Mouse (Mus musculus): ENCODE measurements at regions not wholly inside any gene's neighbourhood (a gene's known extent, or its start where the extent isn't known, plus 50 kb on each side); places are given as distances from the start of the nearest gene placed in this dataset.

DNA sequence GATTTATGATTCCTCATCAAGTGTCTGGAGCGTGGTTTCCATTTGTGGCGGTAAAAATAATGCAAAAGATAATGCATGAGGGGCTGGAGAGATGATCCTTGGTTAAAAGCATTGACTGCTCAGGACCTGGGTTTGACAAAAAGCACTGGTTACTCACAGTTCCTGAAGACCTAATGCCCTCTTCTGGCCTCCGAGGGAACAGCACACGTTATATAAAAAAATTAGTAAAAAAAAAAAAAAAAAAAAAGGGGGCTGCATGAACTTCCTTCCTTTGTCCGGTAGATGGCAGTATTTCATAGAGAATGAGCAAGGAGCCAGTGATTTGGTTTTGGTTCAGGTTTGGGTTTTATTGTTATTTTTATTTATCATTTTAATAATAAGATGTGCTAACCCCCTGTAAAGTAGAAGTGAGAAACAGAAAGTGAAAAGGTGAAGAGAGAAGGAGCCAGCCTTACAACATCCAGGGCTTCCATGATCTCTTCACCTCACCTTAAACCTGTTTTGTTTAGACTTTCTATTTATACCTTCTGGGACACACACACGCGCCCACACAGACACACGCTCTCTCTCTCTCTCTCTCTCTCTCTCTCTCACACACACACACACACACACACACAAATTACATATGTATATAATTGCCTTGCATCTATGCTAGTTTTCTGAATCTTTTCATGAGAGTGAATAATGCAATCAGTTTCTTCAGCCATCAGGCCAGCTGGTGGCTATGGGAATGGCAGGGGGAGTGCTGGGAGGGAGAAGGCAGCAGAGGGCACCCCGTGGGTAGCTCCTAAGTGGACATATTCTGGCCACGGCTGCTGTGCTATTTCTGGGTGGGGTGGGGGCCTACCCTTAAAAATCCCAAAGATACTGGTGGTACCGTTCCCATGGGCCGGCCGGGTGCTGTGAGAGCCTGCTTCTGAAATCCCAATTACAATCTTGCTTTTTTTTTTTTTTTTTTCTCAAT is 230.0 kb downstream of the Poteg start:
- H3K36me3 ChIP-seq (ENCODE audit: control insufficient read depth, insufficient read depth, low read length), result no peaks in the 10 kb centered on the region
- 0 out of 2 replicates have a peak, but pooled peaks cover 2% of the 10 kb centered on the region for H3K27me3 ChIP-seq (ENCODE audit: control insufficient read depth, insufficient read depth, low read length)
- no peaks in the 10 kb centered on the region for H3K4me1 ChIP-seq (ENCODE audit: control insufficient read depth, insufficient read depth, low read length)
- H3K9ac ChIP-seq (ENCODE audit: low read depth, low read length), result no peak overlapping the region
- peak; percentile 50 for DNase-seq (ENCODE audit: extremely low read depth, low read depth, low spot score)
- TF ChIP-seq CTCF (IDR thresholded peaks at IDR 0.05; ENCODE audit: low read depth, low read length), result no peak; the same call in 1 of the 2 replicates
- no peak for TF ChIP-seq POLR2A (IDR thresholded peaks at IDR 0.05; ENCODE audit: extremely low read depth, insufficient read depth, low read length)
- WGBS, result 35% methylated on average over 13 of the region's 13 CpGs
- no peaks in the 10 kb centered on the region for H3K79me2 ChIP-seq (ENCODE audit: control insufficient read depth, insufficient read depth, low read length)
- H3K27ac ChIP-seq (replicated peaks; ENCODE audit: insufficient read depth, low read depth, low read length), result no peak overlapping the region
- H3K4me3 ChIP-seq (ENCODE audit: insufficient read depth, low read depth, low read length), result no peak overlapping the region

DNA sequence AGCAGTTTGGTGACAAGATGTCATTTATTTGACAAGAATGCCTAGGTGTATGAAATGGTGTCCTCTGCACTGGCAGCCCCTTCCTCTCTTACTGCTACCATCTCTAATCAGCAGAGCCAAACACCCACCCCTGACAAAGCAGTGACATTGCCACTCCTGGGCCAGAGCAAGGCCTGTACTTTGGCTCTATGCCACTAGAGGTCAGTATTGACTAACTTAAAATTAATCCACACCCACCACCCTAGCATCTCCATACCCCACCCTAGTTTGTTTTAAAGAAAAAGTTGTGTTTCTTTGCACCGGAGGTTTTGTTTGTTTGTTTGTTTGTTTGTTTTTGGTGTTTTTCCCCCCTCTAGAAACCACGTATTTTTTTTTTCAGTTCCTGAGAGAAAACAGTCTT is 231.7 kb downstream of the Poteg start:
- DNase-seq (ENCODE audit: extremely low read depth, low read depth, low spot score), result peak; percentile 17
- 0 out of 2 replicates have a peak, but pooled peaks cover 2% of the 10 kb centered on the region for H3K27me3 ChIP-seq (ENCODE audit: control insufficient read depth, insufficient read depth, low read length)
- no peaks in the 10 kb centered on the region for H3K4me1 ChIP-seq (ENCODE audit: control insufficient read depth, insufficient read depth, low read length)
- WGBS, result 5% methylated on average over 2 of the region's 2 CpGs
- no peak overlapping the region for H3K4me3 ChIP-seq (ENCODE audit: insufficient read depth, low read depth, low read length)
- no peak overlapping the region for H3K9ac ChIP-seq (ENCODE audit: low read depth, low read length)
- no peak overlapping the region for H3K27ac ChIP-seq (replicated peaks; ENCODE audit: insufficient read depth, low read depth, low read length)
- H3K79me2 ChIP-seq (ENCODE audit: control insufficient read depth, insufficient read depth, low read length), result no peaks in the 10 kb centered on the region
- no peaks in the 10 kb centered on the region for H3K36me3 ChIP-seq (ENCODE audit: control insufficient read depth, insufficient read depth, low read length)
- TF ChIP-seq CTCF (IDR thresholded peaks at IDR 0.05; ENCODE audit: low read depth, low read length) (peak; percentile 53; the same call in 1 of the 2 replicates), POLR2A (IDR thresholded peaks at IDR 0.05; ENCODE audit: extremely low read depth, insufficient read depth, low read length) (no peak)

DNA sequence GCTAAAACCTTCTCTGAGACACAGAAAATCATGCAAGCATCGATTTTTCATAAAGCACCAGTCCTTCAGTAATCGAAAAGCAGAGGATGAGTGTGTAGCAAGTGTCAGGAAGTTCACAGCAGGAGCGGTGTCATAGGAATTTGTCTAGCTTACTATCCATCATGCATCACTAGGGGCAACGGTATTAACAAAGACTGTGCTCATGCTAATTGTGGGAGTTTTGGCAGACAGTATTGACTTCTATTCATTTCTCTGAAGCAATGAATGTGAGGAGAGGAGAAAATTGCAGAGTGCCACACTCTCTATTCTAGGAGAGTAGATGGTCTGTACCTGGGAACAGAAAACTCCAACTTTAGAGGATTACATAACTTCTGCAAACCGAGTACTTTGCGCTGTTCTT is 274.5 kb downstream of the Poteg start:
- no peaks in the 10 kb centered on the region for H3K4me1 ChIP-seq (ENCODE audit: control insufficient read depth, insufficient read depth, low read length)
- H3K4me3 ChIP-seq (ENCODE audit: insufficient read depth, low read depth, low read length), result no peak overlapping the region
- no peak for DNase-seq (ENCODE audit: extremely low read depth, low read depth, low spot score)
- no peaks in the 10 kb centered on the region for H3K79me2 ChIP-seq (ENCODE audit: control insufficient read depth, insufficient read depth, low read length)
- H3K9ac ChIP-seq (ENCODE audit: low read depth, low read length), result no peak overlapping the region
- 74% methylated on average over 6 of the region's 6 CpGs for WGBS
- H3K27ac ChIP-seq (replicated peaks; ENCODE audit: insufficient read depth, low read depth, low read length), result no peak overlapping the region
- H3K27me3 ChIP-seq (ENCODE audit: control insufficient read depth, insufficient read depth, low read length), result no peaks in the 10 kb centered on the region
- no peaks in the 10 kb centered on the region for H3K36me3 ChIP-seq (ENCODE audit: control insufficient read depth, insufficient read depth, low read length)
- no peak for TF ChIP-seq POLR2A (IDR thresholded peaks at IDR 0.05; ENCODE audit: extremely low read depth, insufficient read depth, low read length)
- TF ChIP-seq CTCF (IDR thresholded peaks at IDR 0.05; ENCODE audit: low read depth, low read length), result no peak

DNA sequence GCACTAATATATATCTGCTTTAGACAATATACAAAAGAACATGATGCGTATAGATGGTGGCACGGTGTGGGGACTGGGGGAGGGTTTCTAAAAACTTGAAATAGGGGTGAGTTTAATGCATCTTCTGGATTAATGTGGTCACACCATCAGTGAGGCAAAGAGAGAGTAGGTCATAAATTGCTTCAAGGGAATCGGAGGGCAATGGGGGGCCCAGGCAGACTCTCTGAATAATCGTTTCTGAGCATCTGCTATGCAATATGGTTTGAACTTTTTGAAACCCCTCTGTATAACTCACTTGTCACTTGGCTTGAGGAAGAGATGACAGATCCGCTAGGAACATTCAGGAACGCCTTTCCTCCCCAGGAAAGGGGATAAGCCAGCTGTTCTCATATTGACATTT is 322.8 kb downstream of the Poteg start:
- H3K9ac ChIP-seq (ENCODE audit: low read depth, low read length), result no peak overlapping the region
- H3K79me2 ChIP-seq (ENCODE audit: control insufficient read depth, insufficient read depth, low read length), result no peaks in the 10 kb centered on the region
- H3K27ac ChIP-seq (replicated peaks; ENCODE audit: insufficient read depth, low read depth, low read length), result no peak overlapping the region
- DNase-seq (ENCODE audit: extremely low read depth, low read depth, low spot score), result no peak
- H3K4me3 ChIP-seq (ENCODE audit: insufficient read depth, low read depth, low read length), result no peak overlapping the region
- no peaks in the 10 kb centered on the region for H3K4me1 ChIP-seq (ENCODE audit: control insufficient read depth, insufficient read depth, low read length)
- 82% methylated on average over 6 of the region's 6 CpGs for WGBS
- TF ChIP-seq CTCF (IDR thresholded peaks at IDR 0.05; ENCODE audit: low read depth, low read length), result no peak
- TF ChIP-seq POLR2A (IDR thresholded peaks at IDR 0.05; ENCODE audit: extremely low read depth, insufficient read depth, low read length), result no peak
- H3K36me3 ChIP-seq (ENCODE audit: control insufficient read depth, insufficient read depth, low read length), result no peaks in the 10 kb centered on the region
- H3K27me3 ChIP-seq (ENCODE audit: control insufficient read depth, insufficient read depth, low read length), result no peaks in the 10 kb centered on the region

DNA sequence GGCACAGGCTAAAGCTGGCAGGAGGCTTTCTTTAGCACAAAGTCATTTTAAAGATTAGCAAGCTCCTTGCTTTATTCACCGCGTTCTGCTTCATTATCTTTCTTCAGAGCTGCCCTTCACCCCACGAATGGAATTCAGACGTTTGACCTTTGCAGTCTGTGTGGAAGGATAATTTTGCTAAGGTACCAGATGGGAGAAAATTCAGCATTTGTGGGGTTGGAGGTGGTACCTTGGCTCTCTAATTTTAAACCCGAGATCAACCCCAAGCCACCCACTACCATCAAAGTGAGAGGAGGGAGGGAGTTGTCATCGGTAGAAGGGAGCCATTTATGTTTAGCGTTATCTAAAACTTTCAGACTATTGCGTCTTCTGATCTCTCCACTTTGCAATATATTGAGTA is 323.3 kb downstream of the Poteg start:
- no peak overlapping the region for H3K9ac ChIP-seq (ENCODE audit: low read depth, low read length)
- DNase-seq (ENCODE audit: extremely low read depth, low read depth, low spot score), result no peak
- no peak for TF ChIP-seq POLR2A (IDR thresholded peaks at IDR 0.05; ENCODE audit: extremely low read depth, insufficient read depth, low read length)
- no peak for TF ChIP-seq CTCF (IDR thresholded peaks at IDR 0.05; ENCODE audit: low read depth, low read length)
- H3K27ac ChIP-seq (replicated peaks; ENCODE audit: insufficient read depth, low read depth, low read length), result no peak overlapping the region
- no peaks in the 10 kb centered on the region for H3K27me3 ChIP-seq (ENCODE audit: control insufficient read depth, insufficient read depth, low read length)
- H3K4me1 ChIP-seq (ENCODE audit: control insufficient read depth, insufficient read depth, low read length), result no peaks in the 10 kb centered on the region
- no peaks in the 10 kb centered on the region for H3K79me2 ChIP-seq (ENCODE audit: control insufficient read depth, insufficient read depth, low read length)
- H3K4me3 ChIP-seq (ENCODE audit: insufficient read depth, low read depth, low read length), result no peak overlapping the region
- no peaks in the 10 kb centered on the region for H3K36me3 ChIP-seq (ENCODE audit: control insufficient read depth, insufficient read depth, low read length)
- 72% methylated on average over 8 of the region's 8 CpGs for WGBS

DNA sequence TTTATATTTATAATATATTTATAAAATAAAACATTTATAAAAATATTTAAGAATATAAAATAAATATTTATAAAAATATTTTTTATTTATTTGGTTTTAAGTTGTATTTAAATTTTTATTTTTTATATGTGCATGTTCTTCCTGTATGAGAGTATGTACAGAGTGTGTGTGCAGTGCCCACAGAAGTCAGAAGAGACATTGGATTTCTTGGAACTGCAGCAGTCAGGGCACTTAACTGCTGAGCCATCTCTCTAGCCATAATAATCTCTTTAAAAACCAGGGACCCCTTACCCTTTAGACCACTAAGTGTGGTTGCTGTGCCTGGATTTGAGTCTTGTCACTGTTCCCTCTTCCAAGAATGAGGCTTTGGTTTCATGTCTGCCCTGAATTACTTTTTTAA is 323.8 kb downstream of the Poteg start:
- Histone ChIP-seq H3K4me3 (ENCODE audit: insufficient read depth, low read depth, low read length) (no peak overlapping the region), H3K9ac (ENCODE audit: low read depth, low read length) (no peak overlapping the region), H3K27me3 (ENCODE audit: control insufficient read depth, insufficient read depth, low read length) (no peaks in the 10 kb centered on the region), H3K27ac (replicated peaks; ENCODE audit: insufficient read depth, low read depth, low read length) (no peak overlapping the region), H3K4me1 (ENCODE audit: control insufficient read depth, insufficient read depth, low read length) (no peaks in the 10 kb centered on the region), H3K36me3 (ENCODE audit: control insufficient read depth, insufficient read depth, low read length) (no peaks in the 10 kb centered on the region), H3K79me2 (ENCODE audit: control insufficient read depth, insufficient read depth, low read length) (no peaks in the 10 kb centered on the region)
- no peak for DNase-seq (ENCODE audit: extremely low read depth, low read depth, low spot score)
- TF ChIP-seq CTCF (IDR thresholded peaks at IDR 0.05; ENCODE audit: low read depth, low read length) (no peak), POLR2A (IDR thresholded peaks at IDR 0.05; ENCODE audit: extremely low read depth, insufficient read depth, low read length) (no peak)

Measured in liver, adult 2 months (tissue).